Mouse (Mus musculus) frontal cortex, adult (tissue): ENCODE data around the gene She.
"Not testable (repeated sequence)": the region's sequence is repeated elsewhere in the genome, so short reads cannot be mapped to it uniquely, and the experiment has no call there.

Source experiments
- ATAC-seq: cut with Nextera tagmentation; 2 replicates; pipeline ENCODE4 v1.9.2; 2017; ENCODE audit warnings: mild to moderate bottlenecking, moderate library complexity, mixed read lengths; ENCODE audit not compliant: low TSS enrichment

Gene She

DNA sequence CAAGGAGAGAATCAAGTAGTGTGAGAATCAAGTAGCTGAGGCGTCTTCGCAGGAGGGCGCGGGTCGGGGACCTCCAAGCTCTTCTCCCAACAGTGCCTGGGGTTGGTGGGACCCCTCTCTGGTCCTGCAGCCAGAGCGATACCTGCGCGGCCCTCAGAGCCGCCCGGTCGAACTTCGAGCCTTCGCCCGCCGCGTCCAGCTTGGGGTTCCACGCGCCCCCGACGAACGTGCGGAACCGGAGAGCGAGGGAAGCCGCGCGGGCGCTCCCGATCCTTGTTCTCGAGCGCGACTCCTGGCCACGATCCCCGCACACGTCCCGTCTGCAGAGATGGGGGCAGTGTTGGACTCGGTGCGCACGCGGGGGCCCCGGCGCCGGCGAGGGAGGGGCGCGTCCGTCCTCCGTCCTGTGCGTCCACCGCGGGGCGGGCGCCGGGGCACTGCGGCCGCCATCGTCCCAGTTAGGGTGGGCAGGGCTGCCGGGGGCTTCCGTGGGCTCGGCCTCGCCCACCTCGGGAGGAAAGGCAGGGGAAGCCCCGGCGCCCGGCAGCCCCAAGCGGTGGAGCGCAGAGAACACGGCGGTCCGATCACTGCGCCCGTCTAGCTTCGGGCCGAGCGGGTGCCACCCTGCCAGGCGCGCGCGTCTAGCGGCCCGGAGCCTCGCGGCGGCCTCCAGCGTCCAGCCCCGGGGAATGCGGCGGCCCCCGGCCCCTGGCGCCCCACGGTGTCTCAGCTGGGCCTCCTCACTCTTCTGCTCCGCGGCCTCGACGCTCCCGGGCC lies at the start of gene She:
Gene She (plus strand): TSS at position 556 of the 777 bp plus-strand sequence.
- no peak for ATAC-seq

DNA sequence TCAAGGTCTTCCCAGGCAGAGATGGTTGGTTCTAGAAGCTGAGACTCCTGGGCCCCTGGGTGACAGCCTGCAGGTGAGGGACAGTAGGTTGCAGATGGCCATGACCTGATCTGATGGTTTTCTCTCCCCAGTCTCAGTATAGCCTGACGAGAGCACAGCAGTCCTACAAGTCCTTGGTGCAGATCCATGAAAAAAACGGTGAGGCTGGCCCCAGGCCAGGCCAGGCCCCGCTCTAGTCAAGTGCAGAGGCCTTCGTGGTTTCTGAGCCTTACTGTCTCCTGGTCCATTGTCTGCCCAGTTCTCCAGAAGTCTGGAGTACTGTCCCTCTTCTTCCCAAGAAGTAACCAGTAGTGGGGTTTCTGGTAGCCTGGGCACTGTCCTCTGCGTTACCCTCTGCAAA lies 49.5 kb upstream of the She start:
- no peak for ATAC-seq

DNA sequence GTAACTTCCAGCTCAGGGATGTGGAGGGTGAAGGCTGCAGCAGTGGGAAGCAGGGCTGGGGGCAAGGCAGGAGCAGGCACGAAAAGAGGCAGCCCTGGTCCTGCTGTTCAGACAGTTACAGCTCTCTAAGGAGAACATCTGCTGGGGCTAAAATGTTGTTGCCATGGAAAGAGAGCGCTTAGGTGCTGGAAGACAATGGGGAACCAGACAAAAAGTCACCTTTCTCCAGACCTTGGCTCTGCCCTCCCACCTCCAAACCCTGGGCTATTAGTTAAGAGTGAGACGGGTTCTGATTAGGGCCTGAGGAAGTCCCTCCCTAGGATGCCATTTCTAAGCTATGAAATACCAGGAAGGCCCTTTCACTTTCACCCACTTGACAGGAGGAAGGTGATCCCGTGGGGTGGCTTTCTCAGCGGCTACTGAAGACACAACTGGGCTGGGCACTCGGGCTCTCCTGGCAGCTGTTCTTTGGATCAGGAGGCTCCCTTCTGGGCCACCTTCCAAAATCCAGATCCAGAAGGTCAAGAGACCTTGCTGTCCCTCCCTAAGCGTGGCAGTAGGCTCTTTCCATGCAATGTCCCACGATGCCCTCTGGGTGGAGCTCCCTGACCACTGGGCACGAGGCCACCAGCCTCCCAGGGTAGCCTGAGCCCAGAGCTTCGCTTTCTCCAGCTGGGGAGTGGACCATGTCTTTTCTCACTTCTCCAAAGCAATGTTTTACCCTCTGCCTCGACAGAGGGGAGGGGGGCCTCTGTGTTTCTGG lies 46.0 kb upstream of the She start:
- ATAC-seq: peak; percentile 74

DNA sequence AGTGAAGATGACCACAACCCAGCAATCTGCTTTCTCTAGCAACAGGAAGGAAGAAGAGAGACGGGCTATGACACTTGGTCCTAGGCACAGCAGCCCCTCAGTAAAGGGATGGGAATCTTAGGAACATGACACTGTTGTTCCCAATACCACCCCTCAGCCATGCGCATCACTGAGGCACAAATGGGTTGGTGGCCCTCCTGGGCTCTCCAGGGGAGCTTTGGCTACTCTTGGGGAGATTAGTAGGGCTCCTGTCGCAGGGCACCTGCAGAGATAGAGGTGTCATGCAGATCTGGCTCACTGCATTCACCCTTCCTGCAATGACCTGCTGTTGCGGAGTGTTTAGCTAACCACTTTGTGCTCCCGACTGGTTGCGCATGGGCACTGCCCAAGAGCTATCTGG lies 44.9 kb upstream of the She start:
- ATAC-seq: no peak

DNA sequence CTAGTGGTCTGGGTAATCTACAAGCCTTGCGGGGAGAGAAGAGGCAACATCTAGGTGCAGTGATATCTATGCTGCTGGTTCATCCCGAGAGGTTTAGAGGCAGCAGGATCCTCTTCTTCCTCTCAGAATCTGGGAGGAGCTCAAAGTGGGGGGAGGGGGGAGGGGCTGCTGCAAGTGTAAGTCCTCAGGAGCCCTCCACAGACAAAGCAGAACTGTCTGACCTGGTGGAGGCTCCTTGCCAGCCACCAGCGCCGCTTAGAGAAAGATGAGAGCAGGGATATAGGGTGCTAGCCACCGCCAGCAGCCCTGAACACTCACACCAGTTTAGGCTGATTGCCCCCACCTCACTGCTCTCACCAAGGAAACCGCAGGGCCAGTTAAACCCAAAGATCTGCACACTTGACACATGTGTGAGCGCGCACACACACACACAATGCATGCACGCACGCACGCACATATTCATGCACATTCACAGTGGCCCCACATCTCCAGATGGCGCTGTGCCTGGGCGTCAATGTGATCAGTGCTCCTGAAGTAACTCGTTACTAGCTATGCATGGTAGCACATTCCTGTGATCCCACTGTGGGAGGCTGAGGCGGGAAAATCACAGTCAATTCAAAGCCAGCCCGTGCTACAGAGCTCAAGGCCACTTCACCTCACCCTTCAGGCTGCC lies 42.4 kb upstream of the She start:
- ATAC-seq: no peak

DNA sequence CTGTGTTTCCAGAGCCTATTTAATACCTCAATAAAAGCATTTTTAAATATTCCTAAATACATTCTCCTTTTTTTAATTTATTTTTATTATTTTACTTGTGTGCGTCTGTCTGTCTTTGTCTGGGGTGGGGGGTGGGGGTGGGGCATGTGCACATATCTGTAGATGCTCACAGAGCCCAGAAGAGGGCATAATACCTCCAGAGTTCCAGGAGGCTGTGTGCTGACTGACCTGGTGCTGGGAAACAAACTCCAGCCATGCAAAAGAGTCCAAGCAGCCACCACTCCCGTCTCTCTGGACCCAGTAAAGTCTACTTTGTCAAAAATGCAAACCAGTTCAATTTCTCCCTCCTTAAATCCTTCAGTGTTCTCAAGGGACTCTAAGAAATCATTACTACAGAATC lies 36.6 kb upstream of the She start:
- no peak for ATAC-seq

DNA sequence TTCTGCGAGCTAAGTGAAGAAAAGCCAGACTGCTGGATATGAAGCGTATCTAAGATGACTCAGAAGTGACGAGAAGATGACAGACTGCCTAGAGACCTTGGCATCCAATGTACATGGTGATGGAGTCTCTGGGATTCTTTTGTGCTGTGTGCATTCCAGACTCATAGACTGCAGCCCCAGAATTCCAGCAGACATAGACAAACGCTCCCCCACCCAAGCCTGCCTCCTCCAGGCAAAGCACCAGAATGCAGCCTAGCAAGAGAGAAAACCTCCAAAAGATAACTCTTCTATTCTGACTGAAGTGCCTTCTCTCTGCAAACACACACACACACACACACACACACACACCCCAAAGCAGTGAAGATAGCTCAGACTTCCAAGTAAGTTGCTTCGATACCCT lies 35.4 kb upstream of the She start:
- no peak; the same call in 1 of the 2 replicates for ATAC-seq

DNA sequence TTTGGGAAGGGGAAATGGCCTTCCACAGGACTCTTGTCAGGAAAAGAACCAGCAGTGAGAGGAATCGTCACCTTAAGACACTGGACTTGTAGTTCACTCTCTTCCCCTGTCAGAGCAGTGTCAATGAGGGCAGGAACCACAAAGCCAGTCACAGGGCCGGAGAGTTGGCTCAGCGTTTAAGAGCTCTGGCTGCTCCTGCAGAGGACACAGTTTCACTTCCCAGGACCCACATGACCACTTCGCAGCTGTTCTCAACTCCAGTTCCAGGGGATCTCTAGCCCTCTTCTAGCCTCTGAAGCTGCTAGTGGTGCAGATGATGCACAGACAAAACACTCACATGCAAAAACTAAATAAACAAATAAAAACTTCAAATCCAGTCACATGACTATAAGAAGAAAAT lies 34.8 kb upstream of the She start:
- ATAC-seq: no peak

DNA sequence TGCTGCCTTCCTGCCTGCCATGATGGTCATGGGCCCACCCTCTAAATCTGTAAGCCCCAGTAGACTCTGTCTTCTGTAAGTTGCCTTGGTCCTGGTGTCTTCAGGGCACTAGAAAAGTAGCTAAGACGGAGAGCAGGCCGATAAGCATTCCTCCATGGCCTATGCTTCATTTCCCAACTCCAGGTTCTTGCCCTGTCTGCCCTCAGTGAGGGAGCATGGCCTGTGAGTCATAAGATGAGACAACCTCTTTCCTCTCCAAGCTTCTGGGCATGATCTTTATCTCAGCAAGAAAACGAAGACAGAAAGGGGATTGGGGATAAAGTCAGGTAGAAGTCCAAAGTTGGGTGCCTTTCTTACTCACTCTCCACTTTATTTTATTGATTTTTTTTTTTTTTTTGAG lies 32.7 kb upstream of the She start:
- ATAC-seq: no peak

DNA sequence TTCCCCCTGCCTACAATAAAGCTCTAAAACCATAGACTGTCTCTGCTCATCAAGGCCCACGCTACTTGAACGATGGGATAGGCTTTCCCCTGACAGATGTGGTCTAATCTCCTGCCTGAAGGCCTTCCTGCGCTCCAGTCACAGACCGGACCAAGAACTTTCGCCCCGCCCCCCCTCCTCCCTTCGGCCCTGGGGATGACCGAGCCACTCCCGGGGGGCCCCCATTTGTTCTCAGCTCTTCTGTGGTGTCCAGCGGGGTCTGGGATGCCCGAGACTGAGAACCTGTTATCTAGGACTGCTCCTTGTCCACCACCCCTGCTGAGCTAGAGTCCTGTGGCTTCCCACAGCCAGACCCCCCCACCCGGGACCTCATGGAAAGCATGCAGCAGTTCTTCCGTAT lies 31.7 kb upstream of the She start:
- ATAC-seq: no peak

DNA sequence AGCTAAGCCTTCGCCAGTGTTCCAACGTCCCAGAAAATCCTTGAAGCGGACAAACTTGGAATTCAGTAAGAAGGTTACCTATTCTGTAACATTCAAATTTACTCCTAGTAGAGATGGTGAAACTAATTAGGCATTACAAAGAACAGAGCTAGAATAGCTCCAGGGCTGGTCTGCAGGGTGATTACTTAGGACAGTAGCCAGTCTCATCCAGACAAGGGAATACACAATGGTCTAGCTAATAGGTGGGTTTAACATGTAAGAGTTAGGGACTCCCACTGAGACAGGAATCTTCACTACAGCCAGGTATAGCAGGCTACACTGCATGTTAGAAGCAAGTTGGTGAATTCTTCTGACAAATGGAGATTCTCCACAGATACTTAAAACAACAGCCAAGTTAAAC lies 31.1 kb upstream of the She start:
- ATAC-seq: not testable (repeated sequence)

DNA sequence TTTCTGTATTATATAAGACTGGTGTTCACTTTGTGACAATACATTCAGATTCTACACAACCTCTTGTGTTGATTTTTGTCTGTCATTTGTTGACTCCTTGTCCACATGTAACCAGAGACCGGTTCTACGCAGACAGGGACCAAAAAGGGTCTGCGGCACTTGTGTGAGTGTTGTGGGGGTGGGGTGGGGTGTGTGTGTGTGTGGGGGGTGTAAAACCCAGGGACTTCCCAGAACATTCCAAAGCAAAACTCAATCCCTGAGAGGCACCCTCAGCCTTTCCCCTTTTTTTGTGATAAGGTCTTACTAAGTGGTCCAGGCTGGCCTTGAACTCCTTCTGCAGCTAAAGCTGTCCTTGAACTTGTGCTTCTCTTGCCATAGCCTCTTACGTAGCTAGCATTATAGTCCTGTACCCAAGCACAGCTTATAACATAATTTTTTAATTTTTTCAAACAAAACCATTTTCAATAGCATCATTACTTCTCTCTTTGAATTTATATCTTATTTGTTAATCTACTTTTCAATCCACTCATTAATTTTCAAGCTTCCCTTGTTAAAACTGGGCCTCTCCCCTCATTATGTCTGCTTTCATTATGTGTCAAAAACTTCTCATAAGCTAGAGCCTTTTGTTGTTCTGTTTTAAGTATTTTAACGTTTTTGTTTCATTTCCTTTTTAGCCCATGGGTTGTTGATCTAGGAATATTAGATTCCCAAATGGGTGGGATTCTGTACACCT lies 30.2 kb upstream of the She start:
- no peak for ATAC-seq

DNA sequence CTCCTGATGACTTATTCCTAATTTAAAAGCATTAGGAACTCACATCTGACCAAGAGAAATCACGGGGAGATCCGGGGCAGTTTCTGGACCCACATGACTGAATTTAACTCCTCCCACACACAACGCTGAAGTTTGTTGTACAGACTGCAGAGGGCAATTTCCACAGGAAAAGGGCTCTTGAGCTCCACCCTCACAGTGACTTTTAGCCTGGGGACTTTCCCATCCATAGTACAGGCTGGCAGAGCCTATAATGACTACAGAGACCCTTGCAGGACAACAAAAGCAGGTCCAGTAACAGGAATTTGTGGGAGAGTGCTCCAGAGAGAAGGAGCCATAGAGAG lies 29.7 kb upstream of the She start:
- no peak for ATAC-seq

DNA sequence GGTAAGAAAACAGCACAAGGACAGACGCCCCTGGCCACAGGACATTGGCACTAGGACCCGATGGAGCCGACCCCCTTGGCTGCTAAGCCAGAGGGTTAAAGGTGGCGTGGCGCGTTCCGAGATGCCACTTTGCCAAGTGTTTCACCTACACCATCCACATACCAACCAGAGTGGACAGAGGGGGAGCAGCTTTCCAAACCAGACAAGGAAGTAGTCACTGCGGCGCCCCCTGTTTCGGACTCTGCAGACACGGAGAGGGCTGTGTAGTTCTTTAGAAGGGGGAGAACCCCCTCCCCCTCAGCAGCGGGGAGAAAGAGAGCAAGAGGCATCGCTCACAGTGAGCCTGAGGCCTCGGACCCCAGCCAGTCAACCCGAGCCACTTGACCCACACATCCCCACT lies 28.3 kb upstream of the She start:
- no peak for ATAC-seq

DNA sequence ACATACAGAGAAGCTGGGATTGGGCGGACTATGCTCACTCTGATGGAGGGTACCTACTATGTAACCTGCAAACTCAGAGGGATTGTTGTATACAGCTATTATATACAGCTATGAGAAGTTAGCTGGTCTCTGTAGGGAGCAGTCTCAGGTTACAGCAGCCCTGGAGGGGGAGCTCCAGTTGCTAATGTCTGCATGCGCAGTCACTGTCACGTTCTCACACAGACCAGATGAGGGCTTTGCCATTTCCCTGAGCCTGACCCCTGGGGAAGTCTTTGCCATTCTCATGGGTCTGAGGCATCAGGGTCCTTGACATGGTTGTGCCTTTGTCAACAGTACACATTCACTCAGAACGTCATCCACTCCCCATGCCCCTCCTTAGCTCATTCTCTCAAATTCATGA lies 26.0 kb upstream of the She start:
- ATAC-seq: no peak

DNA sequence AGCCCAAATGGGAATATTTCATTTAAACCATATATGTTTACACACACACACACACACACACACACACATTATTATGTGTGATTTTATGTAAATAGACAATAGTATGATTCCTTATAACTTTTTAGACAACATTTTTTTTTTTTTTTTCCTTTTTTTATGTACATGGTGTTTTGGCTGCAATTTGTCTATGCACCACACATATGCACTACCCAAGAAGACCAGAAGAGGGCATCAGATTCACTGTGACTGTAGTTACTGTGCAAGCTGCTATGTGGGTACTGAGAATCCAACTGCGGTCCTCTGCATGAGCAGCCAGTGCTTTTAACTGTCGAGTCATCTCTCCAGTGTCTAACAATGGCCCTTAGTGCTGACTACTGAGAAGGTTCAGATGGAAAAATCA lies 24.4 kb upstream of the She start:
- ATAC-seq: no peak

DNA sequence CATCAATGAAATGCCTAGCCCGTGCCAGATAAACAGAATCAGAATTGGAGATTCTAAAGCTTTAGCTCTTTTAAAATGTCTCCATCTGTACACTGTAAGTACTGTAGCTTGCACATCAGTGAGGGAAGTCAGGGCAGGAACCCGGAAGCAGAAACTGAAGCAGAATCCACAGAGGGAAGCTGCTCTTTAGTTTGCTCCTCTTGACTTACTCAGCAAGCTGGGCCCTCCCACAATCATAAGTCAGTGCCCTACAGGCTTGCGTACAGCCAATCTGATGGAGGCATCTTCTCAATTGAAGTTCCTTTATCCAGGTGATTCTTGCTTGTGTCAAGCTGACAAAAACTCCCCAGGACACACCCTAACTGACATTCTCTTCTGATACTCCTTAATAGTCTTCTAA lies 24.0 kb upstream of the She start:
- no peak for ATAC-seq

DNA sequence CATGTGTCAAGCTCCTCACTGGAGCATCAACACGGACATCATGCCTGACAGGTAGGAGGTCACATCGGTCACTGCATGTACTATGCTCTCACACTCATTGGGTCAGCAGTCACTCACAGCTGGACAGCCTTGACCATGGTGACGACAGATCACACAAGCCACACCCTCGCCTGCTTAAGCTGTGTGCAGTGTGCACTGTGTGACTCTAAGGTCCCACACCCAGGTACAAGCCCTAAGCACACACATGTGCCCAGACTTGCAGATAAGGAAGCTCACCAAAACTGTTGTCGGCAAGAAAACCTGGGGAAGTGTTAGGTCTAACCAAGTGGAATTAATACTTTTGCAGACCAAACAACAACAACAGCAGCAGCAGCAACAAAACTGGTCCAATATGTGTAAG lies 23.3 kb upstream of the She start:
- ATAC-seq: no peak

DNA sequence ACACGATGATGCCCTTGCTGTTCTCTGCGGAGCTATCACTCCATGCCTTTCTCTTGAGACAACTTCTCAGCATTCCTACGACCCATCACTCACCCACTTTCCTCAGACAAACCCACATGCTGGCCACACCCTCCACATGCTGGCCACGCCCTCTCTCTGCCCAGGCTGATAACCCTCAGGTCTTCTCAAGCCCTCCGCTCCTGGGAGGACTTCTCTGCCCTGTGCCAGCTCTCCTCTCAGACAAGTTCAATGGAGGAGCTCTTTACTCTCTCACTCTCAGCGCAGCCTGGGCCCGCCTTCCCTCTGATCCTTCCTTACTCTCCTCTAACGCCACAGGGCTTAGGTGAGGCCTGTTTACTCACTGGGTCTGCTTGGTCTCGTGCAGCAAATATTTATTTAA lies 22.5 kb upstream of the She start:
- ATAC-seq: no peak

DNA sequence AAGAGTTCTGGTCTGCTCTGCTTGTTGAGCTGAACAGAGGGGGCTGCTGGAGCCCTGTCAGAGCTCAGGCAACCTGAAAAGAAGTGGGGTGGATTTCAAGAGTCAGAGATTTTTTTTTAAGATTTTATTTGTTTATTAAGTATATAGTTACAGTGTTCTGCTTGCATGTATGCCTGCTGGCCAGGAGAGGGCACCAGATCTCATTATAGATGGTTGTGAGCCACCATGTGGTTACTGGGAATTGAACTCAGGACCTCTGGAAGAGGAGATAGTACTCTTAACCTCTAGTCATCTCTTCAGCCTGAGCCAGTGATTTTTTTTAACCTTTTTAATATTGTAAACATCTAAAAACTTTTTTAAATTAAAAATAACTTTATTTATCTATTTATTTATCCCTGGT lies 20.3 kb upstream of the She start:
- ATAC-seq: no peak

DNA sequence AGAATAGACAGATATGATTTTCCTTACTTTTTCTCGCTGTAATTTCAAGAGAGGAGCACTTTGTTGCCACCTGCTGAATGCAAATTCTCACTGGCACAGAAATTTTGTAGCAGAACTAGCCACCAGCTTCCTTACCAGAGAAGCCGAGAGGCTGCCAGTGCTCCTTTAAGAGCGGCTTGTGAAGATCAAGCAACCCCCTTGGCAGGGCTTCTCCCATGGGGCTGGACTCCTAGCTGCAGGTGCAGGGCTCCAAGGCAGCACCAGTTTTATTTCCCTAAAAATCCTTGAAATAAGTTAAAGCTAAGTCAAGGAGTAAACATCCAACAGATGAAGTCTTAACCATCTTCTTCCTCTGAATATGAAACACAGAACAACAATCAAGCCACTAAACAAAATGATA lies 19.0 kb upstream of the She start:
- ATAC-seq: no peak

DNA sequence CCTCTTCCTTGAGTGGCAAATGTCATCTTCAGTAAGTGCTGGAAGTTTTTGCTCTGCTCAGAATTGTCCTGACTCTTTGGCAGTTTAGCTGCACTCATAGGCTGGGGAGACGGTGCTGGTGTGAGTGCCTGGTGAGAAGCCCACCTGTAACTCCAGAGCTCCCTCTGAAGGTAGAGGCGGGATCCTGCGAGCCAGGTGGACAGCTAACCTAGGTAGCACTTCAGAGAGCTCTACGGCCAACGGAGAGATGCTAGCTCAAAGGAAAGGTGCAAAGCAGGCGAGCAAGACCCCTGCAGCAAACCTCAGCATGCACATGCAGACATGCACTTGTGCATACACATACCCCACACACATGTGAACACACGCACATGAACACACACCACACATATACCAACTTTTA lies 17.1 kb upstream of the She start:
- ATAC-seq: no peak
